Mouse (Mus musculus) Patski (cell line): ENCODE data around the gene B3gnt8. TPM values are rescaled to one million over a fixed set of nuclear protein-coding genes. Genes with fewer than 3 reads are reported as not detected.

ENCODE experiments used
- ATAC-seq: fragments of 100-300 bp; one replicate; pipeline ENCODE4 v1.8.0; 2021
- CTCF ChIA-PET: fragments of 350-600 bp; sonication (Branson Sonifier 250); formaldehyde crosslinking; loops from one replicate; lab custom pipeline; 2022; ENCODE audit warnings: inconsistent platforms; lab: Charles Lee
- POLR2A ChIA-PET: fragments of 350-600 bp; sonication (Branson Sonifier 250); formaldehyde crosslinking; loops from one replicate; lab custom pipeline; 2022; ENCODE audit warnings: antibody characterized with exemption, inconsistent platforms; lab: Charles Lee
- DNase-seq: peaks from one replicate; pipeline ENCODE4 v3.0.0-alpha.2; 2011; ENCODE audit warnings: low read depth, low spot score
- H3K27me3 ChIP-seq: fragments of 371-371 bp; one replicate; pipeline ENCODE4 v1.5.1; 2021
- CTCF ChIP-seq: fragments of 100-300 bp; IDR thresholded peaks from one replicate; pipeline ENCODE4 v1.5.1; 2021
- in situ Hi-C: fragments of 300-500 bp; cut with MboI; formaldehyde crosslinking; loops from 3 replicates; pipeline ENCODE4 v1.11.1; 2018; ENCODE audit warnings: low pct_unique_long_range_greater_than_20kb, mixed read lengths
- polyA plus RNA-seq: library from polyadenylated mRNA; unstranded; gene quantifications from one replicate; pipeline ENCODE4 v1.2.3, GENCODE M21; 2021

B3gnt8 gene
- polyA plus RNA-seq, 1 experiment from 2014 or later, result 0.23 TPM

- H3K27me3 ChIP-seq, result peaks cover 21% of the 10 kb centered on the region
- in situ Hi-C loops, result no loop called here
- DNase-seq, result no peak
- no peak for ATAC-seq
- ChIA-PET CTCF (interaction anchor here (2.2 kb wide), 1 partner anchor 175 kb away, joined by 9 read pairs; no protein-coding TSS in a partner anchor), POLR2A (no interaction called here)
- TF ChIP-seq CTCF, result no peak
These were observed 25.8 kb upstream of the B3gnt8 start for GRCm38 (mm10) chr7:25600666-25601065.

- peaks cover 18% of the 10 kb centered on the region for H3K27me3 ChIP-seq
- POLR2A ChIA-PET, result no interaction called here
- in situ Hi-C loops, result no loop called here
- ATAC-seq, result no peak
- no peak for DNase-seq
- no peak for TF ChIP-seq CTCF
- CTCF ChIA-PET, result interaction anchor here (0.8 to 2.2 kb wide), 2 partner anchors 20 to 176 kb away, joined by 3 to 9 read pairs; no protein-coding TSS in a partner anchor
These were observed 25.1 kb upstream of the B3gnt8 start for GRCm38 (mm10) chr7:25601346-25601745.

- ATAC-seq, result no peak
- no peak for DNase-seq
- ChIA-PET CTCF (no interaction called here), POLR2A (no interaction called here)
- no peak for TF ChIP-seq CTCF
- H3K27me3 ChIP-seq, result peaks cover 20% of the 10 kb centered on the region
- in situ Hi-C loops, result no loop called here
These were observed 19.8 kb upstream of the B3gnt8 start for GRCm38 (mm10) chr7:25606625-25607063.

GRCm38 (mm10) chr7:25607196-25607595 is 19.3 kb upstream of the B3gnt8 start:
- no peak for TF ChIP-seq CTCF
- peaks cover 15% of the 10 kb centered on the region for H3K27me3 ChIP-seq
- in situ Hi-C loops, result no loop called here
- no peak for ATAC-seq
- ChIA-PET POLR2A (no interaction called here), CTCF (no interaction called here)
- DNase-seq, result no peak

- DNase-seq (no peak), ATAC-seq (no peak)
- no peak for TF ChIP-seq CTCF
- peaks cover 20% of the 10 kb centered on the region for H3K27me3 ChIP-seq
- ChIA-PET CTCF (no interaction called here), POLR2A (no interaction called here)
- in situ Hi-C loops, result no loop called here
These were observed 16.4 kb upstream of the B3gnt8 start for GRCm38 (mm10) chr7:25610056-25610455.

GRCm38 (mm10) chr7:25611501-25611900 is 15.0 kb upstream of the B3gnt8 start:
- CTCF ChIA-PET, result no interaction called here
- POLR2A ChIA-PET, result no interaction called here
- in situ Hi-C loops, result no loop called here
- ATAC-seq, result no peak
- no peak for DNase-seq
- TF ChIP-seq CTCF, result no peak
- peaks cover 20% of the 10 kb centered on the region for H3K27me3 ChIP-seq

- no peak for ATAC-seq
- TF ChIP-seq CTCF, result no peak
- in situ Hi-C loops, result no loop called here
- ChIA-PET CTCF (no interaction called here), POLR2A (no interaction called here)
- peaks cover 6% of the 10 kb centered on the region for H3K27me3 ChIP-seq
- no peak for DNase-seq
These were observed 12.4 kb upstream of the B3gnt8 start for GRCm38 (mm10) chr7:25614086-25614485.

GRCm38 (mm10) chr7:25614831-25615705 is 11.4 kb upstream of the B3gnt8 start:
- DNase-seq, result no peak
- ChIA-PET CTCF (no interaction called here), POLR2A (no interaction called here)
- TF ChIP-seq CTCF, result no peak
- in situ Hi-C loops, result no loop called here
- peaks cover 4% of the 10 kb centered on the region for H3K27me3 ChIP-seq
- ATAC-seq, result no peak

- ATAC-seq, result no peak
- H3K27me3 ChIP-seq, result peaks cover 4% of the 10 kb centered on the region
- in situ Hi-C loops, result no loop called here
- TF ChIP-seq CTCF, result no peak
- ChIA-PET POLR2A (no interaction called here), CTCF (no interaction called here)
- DNase-seq, result no peak
These were observed 10.8 kb upstream of the B3gnt8 start, which contains the start of gene Erich4 for GRCm38 (mm10) chr7:25615706-25616011. Gene Erich4, minus strand, starts transcription at chr7:25615892.

GRCm38 (mm10) chr7:25617376-25618160 is 8.9 kb upstream of the B3gnt8 start:
- in situ Hi-C loops, result no loop called here
- POLR2A ChIA-PET, result interaction anchor here (0.8 kb wide), 1 partner anchor 17 kb away, joined by 6 read pairs; no protein-coding TSS in a partner anchor
- H3K27me3 ChIP-seq, result peaks cover 4% of the 10 kb centered on the region

More at GRCm38 (mm10) chr7:25617376-25618160, 8.9 kb upstream of the B3gnt8 start:
- DNase-seq (no peak), ATAC-seq (no peak)
- no peak for TF ChIP-seq CTCF
- CTCF ChIA-PET, result no interaction called here
